Mouse (Mus musculus) erythroblast, embryonic 14.5 days (primary cell): ENCODE measurements around the gene Spata2l. TPM values are rescaled to one million over a fixed set of nuclear protein-coding genes. Genes with fewer than 3 reads are reported as not detected.
"Not testable (repeated sequence)": the region's sequence is repeated elsewhere in the genome, so short reads cannot be mapped to it uniquely, and the experiment has no call there.

Experiments
- H3K27me3 ChIP-seq: 2 replicates; pipeline ENCODE4 v1.6.1; 2012; ENCODE audit warnings: inconsistent platforms; ENCODE audit not compliant: control insufficient read depth
- H3K36me3 ChIP-seq: 2 replicates; pipeline ENCODE4 v1.6.1; 2012; ENCODE audit warnings: mild to moderate bottlenecking, inconsistent platforms; ENCODE audit not compliant: control insufficient read depth
- H3K4me1 ChIP-seq: 2 replicates; pipeline ENCODE4 v1.6.1; 2012; ENCODE audit warnings: inconsistent platforms; ENCODE audit not compliant: control insufficient read depth
- H3K4me3 ChIP-seq: replicated peaks from 2 replicates; pipeline ENCODE3; 2012; ENCODE audit warnings: moderate library complexity, mild to moderate bottlenecking, inconsistent platforms
- H3K9me3 ChIP-seq: 2 replicates; pipeline ENCODE4 v1.6.1; 2012; ENCODE audit warnings: low read length, inconsistent platforms, mixed read lengths; ENCODE audit not compliant: control insufficient read depth
- GATA1 ChIP-seq: IDR thresholded peaks from 2 replicates; pipeline ENCODE4 v1.6.1; 2012; ENCODE audit warnings: low read length, inconsistent platforms, mixed read lengths
- TAL1 ChIP-seq: IDR thresholded peaks from 3 replicates; pipeline ENCODE4 v1.6.1; 2012; ENCODE audit warnings: low read length, inconsistent platforms, mixed read lengths
- polyA plus RNA-seq: library from polyadenylated mRNA; stranded (reverse); fragments of >175 nt; gene quantifications from 2 replicates; pipeline ENCODE4 v1.2.3, GENCODE M21; 2012

Gene Spata2l
- polyA plus RNA-seq, 1 experiment: 0.03 TPM

- Histone ChIP-seq H3K36me3 (peaks cover 13% of the 10 kb centered on the region), H3K9me3 (no peaks in the 10 kb centered on the region), H3K27me3 (peaks cover 35% of the 10 kb centered on the region), H3K4me3 (no peak overlapping the region), H3K4me1 (peaks cover 23% of the 10 kb centered on the region)
- no peak for TF ChIP-seq GATA1
- no peak for TF ChIP-seq TAL1
These were observed 2.7 kb downstream of the Spata2l start for GRCm38 (mm10) chr8:123233300-123233699.

- TF ChIP-seq TAL1: no peak
- TF ChIP-seq GATA1: no peak
- H3K36me3 ChIP-seq: peaks cover 19% of the 10 kb centered on the region
These were observed 3.5 kb downstream of the Spata2l start for GRCm38 (mm10) chr8:123232553-123232952.

GRCm38 (mm10) chr8:123231742-123232141 is 4.3 kb downstream of the Spata2l start:
- no peaks in the 10 kb centered on the region for H3K9me3 ChIP-seq
- peaks cover 21% of the 10 kb centered on the region for H3K4me1 ChIP-seq
- H3K27me3 ChIP-seq: peaks cover 35% of the 10 kb centered on the region
- H3K4me3 ChIP-seq: no peak overlapping the region
- H3K36me3 ChIP-seq: peaks cover 27% of the 10 kb centered on the region
- TF ChIP-seq GATA1 (no peak), TAL1 (no peak)

More at GRCm38 (mm10) chr8:123232553-123232952, 3.5 kb downstream of the Spata2l start:
- H3K27me3 ChIP-seq: peaks cover 35% of the 10 kb centered on the region
- H3K4me3 ChIP-seq: no peak overlapping the region
- H3K9me3 ChIP-seq: no peaks in the 10 kb centered on the region
- H3K4me1 ChIP-seq: peaks cover 23% of the 10 kb centered on the region

- H3K36me3 ChIP-seq: peaks cover 27% of the 10 kb centered on the region
- not testable (repeated sequence) for H3K4me3 ChIP-seq, H3K9me3 ChIP-seq
- H3K4me1 ChIP-seq: peaks cover 15% of the 10 kb centered on the region
- H3K27me3 ChIP-seq: peaks cover 22% of the 10 kb centered on the region
These were observed 5.7 kb downstream of the Spata2l start for GRCm38 (mm10) chr8:123230326-123230725.

GRCm38 (mm10) chr8:123228416-123228815 is 7.6 kb downstream of the Spata2l start:
- Histone ChIP-seq H3K36me3 (peaks cover 27% of the 10 kb centered on the region), H3K9me3 (no peaks in the 10 kb centered on the region), H3K27me3 (peaks cover 3% of the 10 kb centered on the region), H3K4me3 (no peak overlapping the region), H3K4me1 (peaks cover 23% of the 10 kb centered on the region)
- no peak for TF ChIP-seq TAL1
- no peak for TF ChIP-seq GATA1

GRCm38 (mm10) chr8:123224278-123225266 is 11.5 kb downstream of the Spata2l start, which contains the start of gene Cdk10:
TSS of gene Cdk10 (plus strand) at chr8:123224842.
- H3K9me3 ChIP-seq: no peaks in the 10 kb centered on the region
- H3K27me3 ChIP-seq: no peaks in the 10 kb centered on the region; the same call in 1 of the 2 replicates
- peaks cover 21% of the 10 kb centered on the region for H3K36me3 ChIP-seq
- H3K4me3 ChIP-seq: peak within 1 kb of the TSS; percentile 66
- H3K4me1 ChIP-seq: peaks cover 24% of the 10 kb centered on the region
- TF ChIP-seq TAL1: no peak

- no peaks in the 10 kb centered on the region for H3K36me3 ChIP-seq
- TF ChIP-seq TAL1 (no peak), GATA1 (no peak)
- no peak overlapping the region for H3K4me3 ChIP-seq
- H3K4me1 ChIP-seq: peaks cover 21% of the 10 kb centered on the region
- no peaks in the 10 kb centered on the region; the same call in none of the 2 replicates for H3K27me3 ChIP-seq
- H3K9me3 ChIP-seq: no peaks in the 10 kb centered on the region
These were observed 15.1 kb downstream of the Spata2l start for GRCm38 (mm10) chr8:123220917-123221316.

GRCm38 (mm10) chr8:123215430-123215829 is 20.6 kb downstream of the Spata2l start:
- no peaks in the 10 kb centered on the region for H3K9me3 ChIP-seq
- H3K27me3 ChIP-seq: peaks cover 17% of the 10 kb centered on the region
- H3K36me3 ChIP-seq: peaks cover 7% of the 10 kb centered on the region
- no peak overlapping the region for H3K4me3 ChIP-seq
- peaks cover 31% of the 10 kb centered on the region for H3K4me1 ChIP-seq
- TF ChIP-seq TAL1: no peak
- no peak for TF ChIP-seq GATA1

- Histone ChIP-seq H3K27me3 (peaks cover 17% of the 10 kb centered on the region), H3K4me1 (peaks cover 31% of the 10 kb centered on the region), H3K4me3 (peak overlapping the region; percentile 83), H3K9me3 (no peaks in the 10 kb centered on the region), H3K36me3 (peaks cover 29% of the 10 kb centered on the region)
- TF ChIP-seq TAL1 (no peak), GATA1 (no peak)
These were observed 22.8 kb downstream of the Spata2l start for GRCm38 (mm10) chr8:123213118-123213772.
